Mouse (Mus musculus) liver, embryonic 14.5 days (tissue): ENCODE data around the gene Rnf113a2.

Experiments used
- CTCF ChIP-seq: IDR thresholded peaks from 2 replicates; pipeline ENCODE4 v1.5.1; 2016; ENCODE audit warnings: antibody characterized with exemption, low read depth, control low read depth
- EP300 ChIP-seq: IDR thresholded peaks from 2 replicates; pipeline ENCODE4 v1.6.1; 2016; ENCODE audit warnings: antibody characterized with exemption, low read depth

DNA sequence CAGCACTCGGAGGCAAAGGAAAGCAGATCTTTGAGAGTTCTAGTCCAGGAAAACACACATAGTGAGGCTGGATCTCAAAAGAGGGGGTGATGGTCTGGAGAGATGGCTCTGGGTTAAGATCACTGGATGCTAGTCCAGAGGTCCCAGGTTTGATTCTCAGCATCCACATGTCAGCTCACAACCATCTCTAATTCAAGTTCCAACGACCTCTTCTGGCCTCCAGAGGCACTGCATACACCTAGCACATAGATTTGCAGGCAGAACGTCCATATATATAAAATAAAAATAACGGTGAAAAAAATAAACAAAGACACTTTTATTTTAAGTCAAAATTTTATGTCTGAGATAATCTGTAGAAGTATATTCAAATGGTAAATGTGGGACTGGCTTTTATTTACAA lies 9.7 kb upstream of the Rnf113a2 start:
- TF ChIP-seq EP300 (no peak), CTCF (no peak)
